ENCODE assay signal across 8 mouse cellular contexts in genomic region chrX:18162192-18162857, GRCm38 (mm10). TPM values are rescaled to one million over a fixed set of nuclear protein-coding genes. Genes with fewer than 3 reads are reported as not detected.
DNase-seq lines count a peak whose midpoint lies in the region; ATAC-seq lines count a peak whose summit lies in the region.

Gene Kdm6a (plus strand): TSS chrX:18162575.

- no peaks in the 10 kb centered on the region for H3K36me3 ChIP-seq in heart, embryonic 14.5 days (ENCODE audit: control insufficient read depth, insufficient read depth, low read length)
- no peaks in the 10 kb centered on the region for H3K36me3 ChIP-seq in liver, embryonic 13.5 days
- H3K36me3 ChIP-seq in stomach, embryonic 16.5 days (ENCODE audit: control insufficient read depth, insufficient read depth, low read length), result no peaks in the 10 kb centered on the region

- peak within 1 kb of the TSS; percentile 86 for H3K9ac ChIP-seq in heart, embryonic 14.5 days (ENCODE audit: low read length)
- peak within 1 kb of the TSS; percentile 96 for H3K9ac ChIP-seq in liver, embryonic 13.5 days
- peak within 1 kb of the TSS; percentile 88 for H3K9ac ChIP-seq in stomach, embryonic 16.5 days (ENCODE audit: low read length)

- ATAC-seq in CD4-positive, CD25-positive, alpha-beta regulatory T cell, adult 4 months, result peak; percentile 90
- ATAC-seq in heart, embryonic 14.5 days (ENCODE audit: insufficient number of reproducible peaks, insufficient read depth, low FRiP score, low read depth), result peak; percentile 100
- ATAC-seq in liver, embryonic 13.5 days (ENCODE audit: low read depth), result peak; percentile 95
- peak; percentile 99 for ATAC-seq in stomach, embryonic 16.5 days (ENCODE audit: insufficient read depth, low FRiP score)

- peak within 1 kb of the TSS; percentile 98 to 99 for H3K27ac ChIP-seq in heart, embryonic 14.5 days (replicated peaks in 1 of 2; ENCODE audit: control insufficient read depth in 1 of 2, insufficient read depth in 1 of 2, low read depth in 2 of 2, low read length in 2 of 2)
- H3K27ac ChIP-seq in liver, embryonic 13.5 days, result peak within 1 kb of the TSS; percentile 96
- H3K27ac ChIP-seq in stomach, embryonic 16.5 days (ENCODE audit: low read length), result peak within 1 kb of the TSS; percentile 98

- no peaks in the 10 kb centered on the region for H3K9me3 ChIP-seq in heart, embryonic 14.5 days (ENCODE audit: control insufficient read depth, low read length)
- H3K9me3 ChIP-seq in liver, embryonic 13.5 days (replicated peaks), result no peaks in the 10 kb centered on the region
- H3K9me3 ChIP-seq in stomach, embryonic 16.5 days (replicated peaks; ENCODE audit: control insufficient read depth, low read length), result no peaks in the 10 kb centered on the region

- H3K4me2 ChIP-seq in heart, embryonic 14.5 days (ENCODE audit: low read length), result peak within 1 kb of the TSS; percentile 73
- H3K4me2 ChIP-seq in liver, embryonic 13.5 days, result peak within 1 kb of the TSS; percentile 85
- H3K4me2 ChIP-seq in stomach, embryonic 16.5 days (ENCODE audit: low read depth, low read length), result peak within 1 kb of the TSS; percentile 67

- peak within 1 kb of the TSS; percentile 85 to 97 for H3K4me3 ChIP-seq in heart, embryonic 14.5 days (ENCODE audit: control insufficient read depth in 1 of 2, insufficient read depth in 1 of 2, low read depth in 1 of 2, low read length in 2 of 2)
- H3K4me3 ChIP-seq in liver, embryonic 13.5 days (replicated peaks), result peak within 1 kb of the TSS; percentile 84
- H3K4me3 ChIP-seq in stomach, embryonic 16.5 days (replicated peaks; ENCODE audit: low read length), result peak within 1 kb of the TSS; percentile 82

- DNase-seq in c-Kit-negative CD71-positive TER-119-positive erythroid progenitor cells, embryonic 14.5 days (ENCODE audit: low read depth, low spot score), result peak; percentile 92
- DNase-seq in fibroblast of lung, adult 2 months (ENCODE audit: low read depth), result peak; percentile 88
- peak; percentile 99 for DNase-seq in kidney, postnatal 14 days
- DNase-seq in liver, embryonic 13.5 days, result peak; percentile 98
- peak; percentile 91 for DNase-seq in neural tube, embryonic 10.5 days (ENCODE audit: extremely low spot score, low spot score)

- 0% methylated on average over 49 of the region's 50 CpGs for whole genome bisulfite sequencing in heart, embryonic 14.5 days
- WGBS in liver, embryonic 13.5 days (ENCODE audit: insufficient replicate concordance), result under 1% methylated on average over 49 of the region's 50 CpGs
- WGBS in stomach, embryonic 16.5 days, result under 1% methylated on average over 49 of the region's 50 CpGs

- no peaks in the 10 kb centered on the region for H3K27me3 ChIP-seq in heart, embryonic 14.5 days (ENCODE audit: control insufficient read depth, insufficient read depth, low read length)
- no peaks in the 10 kb centered on the region for H3K27me3 ChIP-seq in liver, embryonic 13.5 days
- H3K27me3 ChIP-seq in stomach, embryonic 16.5 days (ENCODE audit: control insufficient read depth, insufficient read depth, low read length), result no peaks in the 10 kb centered on the region

- H3K4me1 ChIP-seq in heart, embryonic 14.5 days (ENCODE audit: control insufficient read depth in 2 of 2, insufficient read depth in 2 of 2, low read length in 2 of 2), result no peaks in the 10 kb centered on the region
- peaks cover 7% of the 10 kb centered on the region; the same call in 1 of the 2 replicates for H3K4me1 ChIP-seq in liver, embryonic 13.5 days (replicated peaks)
- no peaks in the 10 kb centered on the region for H3K4me1 ChIP-seq in stomach, embryonic 16.5 days (ENCODE audit: control insufficient read depth, insufficient read depth, low read length)

RNA-seq across cellular contexts. Expression of gene Kdm6a, which starts in this region (rescaled TPM):
- polyA plus RNA-seq in CD4-positive, CD25-positive, alpha-beta regulatory T cell, adult 4 months (2017; shearing (Covaris generic)), result 10 to 100 TPM; 26.8 to 29.1 TPM
- 18.8 and 28.3 TPM in 2 replicates for polyA plus RNA-seq in heart, embryonic 14.5 days (2014; fragmentation: Nextera tagmentation; extraction: Ambion mirVana)
- polyA plus RNA-seq in liver, embryonic 13.5 days (2015; fragmentation: Nextera tagmentation; extraction: Ambion mirVana), result 11.1 and 18.3 TPM in 2 replicates
- 19.3 and 22.1 TPM in 2 replicates for polyA plus RNA-seq in stomach, embryonic 16.5 days (2015; fragmentation: Nextera tagmentation; extraction: Ambion mirVana)

Comparison
In these comparisons a context has a peak if more than half of its experiments do, and no peak if none do; other contexts are left out.
1. Peak in every context shown above with its lines: DNase-seq, ATAC-seq, H3K4me3 ChIP-seq and H3K27ac ChIP-seq.